Mouse (Mus musculus): Measurements from ENCODE around the gene Eml5. TPM values are rescaled to one million over a fixed set of nuclear protein-coding genes. Genes with fewer than 3 reads are reported as not detected.

Eml5 gene
- total RNA-seq, 2 experiments from 2014 or later, result 7.6 to 9.0 TPM

Other genes starting within 250 kb of the Eml5 start
- gene Ptpn21, start 164.1 kb downstream of the Eml5 start, total RNA-seq (2021), result 10 to 100 TPM; 31.1 to 35.9 TPM
- gene Zc3h14, start 154.5 kb downstream of the Eml5 start, total RNA-seq (2021), result 10 to 100 TPM; 83.9 to 87.2 TPM
- gene Ttc8, start 19.1 kb upstream of the Eml5 start, total RNA-seq (2021), result 10 to 100 TPM; 11.8 to 12.5 TPM

Data from heart, postnatal 4 days (tissue).